Mouse (Mus musculus): ENCODE measurements at regions not wholly inside any gene's neighbourhood (a gene's known extent, or its start where the extent isn't known, plus 50 kb on each side); places are given as distances from the start of the nearest gene placed in this dataset.
A peak's percentile ranks its signal among the peaks of the same experiment; 100 is the strongest.

- peaks cover 14% of the 10 kb centered on the region for H3K9me3 ChIP-seq
These were observed 264.6 kb upstream of the Rnaseh2b start for GRCm38 (mm10) chr14:62027751-62028279.

GRCm38 (mm10) chr14:62030059-62030458 lies 262.3 kb upstream of the Rnaseh2b start:
- H3K36me3 ChIP-seq (replicated peaks; ENCODE audit: low read length) = no peaks in the 10 kb centered on the region
- peaks cover 12% of the 10 kb centered on the region for H3K9me3 ChIP-seq
- TF ChIP-seq GATA1 (IDR thresholded peaks at IDR 0.05; ENCODE audit: borderline replicate concordance, low read length) = no peak
- TF ChIP-seq FLI1 (IDR thresholded peaks at IDR 0.05; ENCODE audit: low read length) = no peak
- H3K27me3 ChIP-seq (replicated peaks) = no peaks in the 10 kb centered on the region
- H3K4me3 ChIP-seq (replicated peaks) = no peak overlapping the region
- H3K4me1 ChIP-seq = no peaks in the 10 kb centered on the region

More at GRCm38 (mm10) chr14:62027751-62028279, 264.6 kb upstream of the Rnaseh2b start:
- Histone ChIP-seq H3K4me3 (replicated peaks) (no peak overlapping the region), H3K36me3 (replicated peaks; ENCODE audit: low read length) (no peaks in the 10 kb centered on the region), H3K4me1 (no peaks in the 10 kb centered on the region), H3K27me3 (replicated peaks) (no peaks in the 10 kb centered on the region)
- TF ChIP-seq FLI1 (IDR thresholded peaks at IDR 0.05; ENCODE audit: low read length) = no peak
- TF ChIP-seq GATA1 (IDR thresholded peaks at IDR 0.05; ENCODE audit: borderline replicate concordance, low read length) = no peak

GRCm38 (mm10) chr14:62033661-62034060 lies 258.7 kb upstream of the Rnaseh2b start:
- Histone ChIP-seq H3K9me3 (0 out of 2 replicates have a peak, but pooled peaks cover 6% of the 10 kb centered on the region), H3K4me1 (peaks cover 3% of the 10 kb centered on the region; the same call in 1 of the 2 replicates), H3K4me3 (replicated peaks) (peak overlapping the region; percentile 23), H3K27me3 (replicated peaks) (peaks cover 1% of the 10 kb centered on the region), H3K36me3 (replicated peaks; ENCODE audit: low read length) (no peaks in the 10 kb centered on the region)
- TF ChIP-seq FLI1 (IDR thresholded peaks at IDR 0.05; ENCODE audit: low read length) = no peak

- TF ChIP-seq GATA1 (IDR thresholded peaks at IDR 0.05; ENCODE audit: borderline replicate concordance, low read length) (no peak), FLI1 (IDR thresholded peaks at IDR 0.05; ENCODE audit: low read length) (no peak)
- peaks cover 3% of the 10 kb centered on the region; the same call in 1 of the 2 replicates for H3K4me1 ChIP-seq
- no peaks in the 10 kb centered on the region for H3K9me3 ChIP-seq
- H3K4me3 ChIP-seq (replicated peaks) = no peak overlapping the region
- H3K27me3 ChIP-seq (replicated peaks) = peaks cover 1% of the 10 kb centered on the region
- no peaks in the 10 kb centered on the region for H3K36me3 ChIP-seq (replicated peaks; ENCODE audit: low read length)
These were observed 257.7 kb upstream of the Rnaseh2b start for GRCm38 (mm10) chr14:62034664-62035063.

- H3K4me1 ChIP-seq = peaks cover 3% of the 10 kb centered on the region; the same call in 1 of the 2 replicates
- H3K4me3 ChIP-seq (replicated peaks) = no peak overlapping the region
- no peak for TF ChIP-seq GATA1 (IDR thresholded peaks at IDR 0.05; ENCODE audit: borderline replicate concordance, low read length)
- TF ChIP-seq FLI1 (IDR thresholded peaks at IDR 0.05; ENCODE audit: low read length) = no peak
- H3K9me3 ChIP-seq = no peaks in the 10 kb centered on the region
- H3K27me3 ChIP-seq (replicated peaks) = peaks cover 1% of the 10 kb centered on the region
- H3K36me3 ChIP-seq (replicated peaks; ENCODE audit: low read length) = no peaks in the 10 kb centered on the region
These were observed 257.0 kb upstream of the Rnaseh2b start for GRCm38 (mm10) chr14:62035416-62035815.

GRCm38 (mm10) chr14:62037514-62037913 lies 254.9 kb upstream of the Rnaseh2b start:
- Histone ChIP-seq H3K4me3 (replicated peaks) (no peak overlapping the region), H3K36me3 (replicated peaks; ENCODE audit: low read length) (no peaks in the 10 kb centered on the region), H3K4me1 (peaks cover 3% of the 10 kb centered on the region; the same call in 1 of the 2 replicates), H3K9me3 (no peaks in the 10 kb centered on the region), H3K27me3 (replicated peaks) (peaks cover 1% of the 10 kb centered on the region)
- TF ChIP-seq FLI1 (IDR thresholded peaks at IDR 0.05; ENCODE audit: low read length) (no peak), GATA1 (IDR thresholded peaks at IDR 0.05; ENCODE audit: borderline replicate concordance, low read length) (no peak)

- H3K27me3 ChIP-seq (replicated peaks) = peaks cover 1% of the 10 kb centered on the region
- no peak overlapping the region for H3K4me3 ChIP-seq (replicated peaks)
- H3K4me1 ChIP-seq = peaks cover 3% of the 10 kb centered on the region; the same call in 1 of the 2 replicates
- TF ChIP-seq FLI1 (IDR thresholded peaks at IDR 0.05; ENCODE audit: low read length) = no peak
- no peak for TF ChIP-seq GATA1 (IDR thresholded peaks at IDR 0.05; ENCODE audit: borderline replicate concordance, low read length)
- no peaks in the 10 kb centered on the region for H3K9me3 ChIP-seq
- no peaks in the 10 kb centered on the region for H3K36me3 ChIP-seq (replicated peaks; ENCODE audit: low read length)
These were observed 254.5 kb upstream of the Rnaseh2b start for GRCm38 (mm10) chr14:62037917-62038316.

GRCm38 (mm10) chr14:62042305-62043116 lies 249.9 kb upstream of the Rnaseh2b start:
- Histone ChIP-seq H3K36me3 (replicated peaks; ENCODE audit: low read length) (no peaks in the 10 kb centered on the region), H3K9me3 (peaks cover 6% of the 10 kb centered on the region), H3K4me3 (replicated peaks) (peak overlapping the region; percentile 70), H3K4me1 (peaks cover 3% of the 10 kb centered on the region; the same call in 1 of the 2 replicates), H3K27me3 (replicated peaks) (peaks cover 1% of the 10 kb centered on the region)
- no peak for TF ChIP-seq FLI1 (IDR thresholded peaks at IDR 0.05; ENCODE audit: low read length)
- no peak for TF ChIP-seq GATA1 (IDR thresholded peaks at IDR 0.05; ENCODE audit: borderline replicate concordance, low read length)

GRCm38 (mm10) chr14:62043117-62043422 lies 249.3 kb upstream of the Rnaseh2b start:
- Histone ChIP-seq H3K27me3 (replicated peaks) (no peaks in the 10 kb centered on the region), H3K9me3 (peaks cover 6% of the 10 kb centered on the region), H3K4me3 (replicated peaks) (no peak overlapping the region), H3K4me1 (no peaks in the 10 kb centered on the region; the same call in 1 of the 2 replicates), H3K36me3 (replicated peaks; ENCODE audit: low read length) (no peaks in the 10 kb centered on the region)
- TF ChIP-seq GATA1 (IDR thresholded peaks at IDR 0.05; ENCODE audit: borderline replicate concordance, low read length) (no peak), FLI1 (IDR thresholded peaks at IDR 0.05; ENCODE audit: low read length) (no peak)

GRCm38 (mm10) chr14:62050941-62051340 lies 241.4 kb upstream of the Rnaseh2b start:
- TF ChIP-seq GATA1 (IDR thresholded peaks at IDR 0.05; ENCODE audit: borderline replicate concordance, low read length) = no peak
- no peak for TF ChIP-seq FLI1 (IDR thresholded peaks at IDR 0.05; ENCODE audit: low read length)
- Histone ChIP-seq H3K4me1 (no peaks in the 10 kb centered on the region), H3K36me3 (replicated peaks; ENCODE audit: low read length) (no peaks in the 10 kb centered on the region), H3K9me3 (peaks cover 8% of the 10 kb centered on the region), H3K27me3 (replicated peaks) (no peaks in the 10 kb centered on the region), H3K4me3 (replicated peaks) (no peak overlapping the region)

Measured in megakaryocyte, embryonic 14.5 days (primary cell).